Mouse (Mus musculus) olfactory bulb, adult 2 months (tissue): ENCODE results near the gene Cdc34. TPM values are rescaled to one million over a fixed set of nuclear protein-coding genes. Genes with fewer than 3 reads are reported as not detected.
A peak's percentile ranks its signal among the peaks of the same experiment; 100 is the strongest.

Source experiments
- H3K27ac ChIP-seq: fragments of 200-500 bp; 2 replicates; pipeline ENCODE4 v1.5.1; 2012; ENCODE audit warnings: low read depth, low read length; ENCODE audit not compliant: insufficient read depth
- H3K4me1 ChIP-seq: fragments of 200-500 bp; 2 replicates; pipeline ENCODE4 v1.6.1; 2012; ENCODE audit warnings: low read length; ENCODE audit not compliant: control insufficient read depth, insufficient read depth
- H3K4me3 ChIP-seq: fragments of 200-500 bp; 2 replicates; pipeline ENCODE4 v1.5.1; 2012; ENCODE audit warnings: mild to moderate bottlenecking, low read depth, low read length, moderate library complexity; ENCODE audit not compliant: insufficient read depth
- CTCF ChIP-seq: fragments of 200-500 bp; IDR thresholded peaks from 2 replicates; pipeline ENCODE4 v1.5.1; 2012; ENCODE audit warnings: low read depth, mild to moderate bottlenecking, low read length, moderate library complexity; ENCODE audit not compliant: insufficient read depth
- POLR2A ChIP-seq: fragments of 200-500 bp; IDR thresholded peaks from 2 replicates; pipeline ENCODE4 v1.6.1; 2012; ENCODE audit warnings: mild to moderate bottlenecking, low read depth, low read length, moderate library complexity; ENCODE audit not compliant: insufficient read depth
- WGBS: fragments of 180-500 bp; shearing (Covaris S2); methylation state at CpG from one replicate; pipeline ENCODE4 v1.1.7; 2018; 5-methylcytosine and 5-hydroxymethylcytosine counted together
- polyA plus RNA-seq: library from polyadenylated mRNA; stranded (reverse); fragments of >200 nt; gene quantifications from 2 replicates; pipeline ENCODE4 v1.2.4, GENCODE M21; 2012; ENCODE audit warnings: low replicate concordance; ENCODE audit not compliant: missing spikeins, insufficient read depth, insufficient read length

Gene Cdc34
- polyA plus RNA-seq = not detected in 2 replicates

DNA sequence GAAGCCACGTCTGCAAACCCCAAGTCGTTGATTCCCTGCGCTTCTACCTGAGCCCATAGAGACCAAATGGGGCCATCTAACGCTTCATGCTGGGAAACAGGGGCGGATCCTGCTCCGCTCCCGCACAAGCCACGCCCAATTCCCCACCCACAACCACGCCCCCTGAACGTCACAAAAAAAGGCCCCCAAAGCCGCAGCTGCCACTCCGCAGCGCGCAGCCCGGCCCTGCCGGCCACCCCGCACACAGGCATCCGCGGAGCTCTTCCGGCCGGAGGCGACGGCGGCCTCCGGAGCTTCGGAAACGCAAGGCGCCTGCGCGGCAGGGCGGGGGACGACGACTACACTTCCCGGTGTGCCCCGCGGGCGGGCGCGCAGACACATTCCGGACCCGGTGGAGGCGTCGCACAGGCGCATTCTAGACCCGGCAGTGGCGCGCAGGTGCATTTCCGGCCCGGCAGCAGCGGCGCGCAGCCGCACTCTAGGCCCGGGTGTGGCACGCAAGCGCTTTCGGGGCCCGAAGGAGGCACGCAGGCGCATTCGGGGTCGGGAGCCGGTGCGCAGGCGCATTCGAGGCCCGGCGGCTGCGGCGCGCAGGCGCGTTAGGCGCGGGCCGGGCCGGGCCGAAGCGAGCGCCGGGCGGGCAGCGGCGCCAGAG is at the start of gene Cdc34:
Cdc34 (plus strand) TSS at position 605 of the 655 bp plus-strand sequence.
- 1% methylated on average over 84 of the region's 84 CpGs for WGBS
- H3K4me3 ChIP-seq = peak within 1 kb of the TSS; percentile 62
- H3K4me1 ChIP-seq = peaks cover 18% of the 10 kb centered on the region
- TF ChIP-seq POLR2A (peak; percentile 89), CTCF (no peak)
- H3K27ac ChIP-seq = peak within 1 kb of the TSS; percentile 52

DNA sequence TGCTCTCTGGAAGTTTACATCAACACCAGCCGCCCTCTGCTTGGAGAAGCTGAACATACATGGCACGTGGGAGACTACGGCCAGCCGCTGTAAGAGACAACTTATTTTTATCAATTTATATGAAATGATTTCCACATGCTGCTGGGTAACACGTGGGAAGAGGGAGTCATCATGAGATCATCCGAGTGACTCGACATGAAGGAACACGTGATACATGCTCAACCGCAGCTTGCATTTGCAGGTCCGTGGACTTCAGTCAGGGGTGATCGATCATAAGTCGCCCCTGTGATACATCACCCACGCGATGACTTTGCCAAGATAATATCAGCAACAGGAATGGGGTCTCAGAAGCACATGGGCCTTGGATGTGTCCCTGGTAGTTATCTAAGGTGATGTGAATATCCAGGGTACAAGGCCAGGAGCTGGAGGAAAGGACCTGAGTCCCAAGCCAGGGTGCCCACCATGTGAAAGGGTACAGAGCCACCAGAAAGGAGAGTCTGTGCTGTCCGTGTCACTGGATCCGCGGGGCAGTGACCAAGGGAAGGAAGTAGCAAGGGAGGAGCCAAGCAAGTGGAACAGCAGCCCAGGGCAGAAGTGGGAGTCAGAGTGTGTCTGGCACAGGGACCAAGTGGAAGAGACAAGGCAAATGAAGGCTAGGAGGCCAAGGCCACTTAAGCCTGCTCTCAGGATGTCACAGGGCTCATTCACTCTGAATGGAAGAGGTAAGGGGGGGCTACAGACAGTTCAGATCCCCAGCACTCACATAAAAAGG is 48.8 kb upstream of the Cdc34 start:
- TF ChIP-seq CTCF (no peak), POLR2A (no peak)
- 80% methylated on average over 17 of the region's 17 CpGs for WGBS

DNA sequence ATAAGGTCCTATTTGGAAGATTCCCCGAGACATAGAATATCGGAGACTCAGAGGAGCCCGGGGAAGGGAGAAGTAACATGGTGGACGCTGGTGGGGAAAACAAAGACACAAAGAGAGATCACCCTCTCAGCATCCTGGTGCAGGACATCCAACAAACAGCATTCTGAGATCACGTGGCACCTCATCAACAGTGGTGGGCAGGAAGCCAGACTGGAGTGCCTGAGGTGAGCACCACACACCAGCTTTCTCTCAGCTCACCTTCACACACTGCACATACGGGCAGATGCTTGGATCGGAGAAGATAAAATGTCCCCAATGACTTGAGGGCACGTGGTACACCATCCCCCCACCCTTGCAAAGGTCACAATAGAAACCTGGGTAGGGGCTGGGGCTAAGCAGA is 45.7 kb upstream of the Cdc34 start:
- WGBS = 79% methylated on average over 8 of the region's 8 CpGs
- Histone ChIP-seq H3K4me1 (peaks cover 29% of the 10 kb centered on the region), H3K27ac (no peak overlapping the region), H3K4me3 (peak overlapping the region; percentile 87; the same call in 1 of the 2 replicates)
- TF ChIP-seq CTCF (no peak), POLR2A (no peak)

More for the DNA sequence above, 48.8 kb upstream of the Cdc34 start:
- H3K4me1 ChIP-seq = peaks cover 21% of the 10 kb centered on the region
- no peak overlapping the region for H3K4me3 ChIP-seq
- H3K27ac ChIP-seq = no peak overlapping the region

DNA sequence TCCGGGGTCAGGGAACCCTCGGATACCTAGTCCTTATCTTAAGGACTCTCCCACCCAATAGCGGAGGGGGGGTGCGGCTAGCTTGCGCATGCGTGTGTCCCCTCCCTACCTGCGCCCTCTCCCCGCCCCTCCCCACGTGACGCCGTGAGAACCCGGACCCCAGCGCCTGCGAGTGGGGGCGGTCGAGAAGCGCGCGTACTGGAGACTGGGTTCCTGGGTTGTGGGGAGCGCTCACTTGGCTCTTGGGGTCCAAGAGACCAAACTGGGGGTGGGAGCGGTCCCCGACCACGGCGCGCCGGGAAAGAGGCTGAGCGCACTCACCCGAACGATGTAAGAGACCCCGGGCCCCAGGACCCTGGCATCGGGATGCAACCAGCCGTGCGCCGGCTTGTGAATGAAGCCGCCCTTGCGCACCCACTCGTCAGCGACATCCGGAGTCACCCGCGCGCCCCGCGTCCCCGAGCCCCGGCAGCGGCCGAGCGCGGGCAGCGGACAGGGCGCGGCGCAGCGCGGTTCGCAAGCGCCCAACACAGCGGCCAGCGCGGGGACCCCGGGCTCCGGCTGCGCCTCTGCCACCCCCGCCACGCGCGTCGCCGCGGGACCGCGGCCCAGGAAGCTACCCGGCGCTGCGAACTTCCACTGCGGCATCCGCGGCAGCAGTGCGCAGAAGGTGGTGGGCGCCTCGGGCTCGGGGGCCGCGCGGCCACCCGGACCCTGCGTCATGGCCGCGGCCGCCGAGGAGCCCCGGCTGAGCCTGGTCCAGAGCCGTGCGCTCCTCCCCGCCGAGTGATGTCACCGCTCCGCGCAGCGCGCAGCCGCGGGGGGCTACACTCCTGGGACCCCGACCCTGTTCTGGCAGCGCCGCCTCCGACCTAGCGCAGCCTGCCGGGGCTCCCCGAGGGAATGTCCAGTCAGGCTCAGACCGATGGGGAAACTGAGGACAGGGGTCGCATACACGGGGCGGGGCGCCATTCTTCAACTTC is 44.6 kb upstream of the Cdc34 start, which contains the start of gene Shc2:
Shc2 (minus strand) TSS at position 791 of the 983 bp plus-strand sequence.
- Histone ChIP-seq H3K4me3 (peak within 1 kb of the TSS; percentile 87), H3K27ac (peak within 1 kb of the TSS; percentile 77), H3K4me1 (peaks cover 29% of the 10 kb centered on the region)
- 1% methylated on average over 116 of the region's 116 CpGs for WGBS
- no peak for TF ChIP-seq CTCF
- peak; percentile 78 for TF ChIP-seq POLR2A

DNA sequence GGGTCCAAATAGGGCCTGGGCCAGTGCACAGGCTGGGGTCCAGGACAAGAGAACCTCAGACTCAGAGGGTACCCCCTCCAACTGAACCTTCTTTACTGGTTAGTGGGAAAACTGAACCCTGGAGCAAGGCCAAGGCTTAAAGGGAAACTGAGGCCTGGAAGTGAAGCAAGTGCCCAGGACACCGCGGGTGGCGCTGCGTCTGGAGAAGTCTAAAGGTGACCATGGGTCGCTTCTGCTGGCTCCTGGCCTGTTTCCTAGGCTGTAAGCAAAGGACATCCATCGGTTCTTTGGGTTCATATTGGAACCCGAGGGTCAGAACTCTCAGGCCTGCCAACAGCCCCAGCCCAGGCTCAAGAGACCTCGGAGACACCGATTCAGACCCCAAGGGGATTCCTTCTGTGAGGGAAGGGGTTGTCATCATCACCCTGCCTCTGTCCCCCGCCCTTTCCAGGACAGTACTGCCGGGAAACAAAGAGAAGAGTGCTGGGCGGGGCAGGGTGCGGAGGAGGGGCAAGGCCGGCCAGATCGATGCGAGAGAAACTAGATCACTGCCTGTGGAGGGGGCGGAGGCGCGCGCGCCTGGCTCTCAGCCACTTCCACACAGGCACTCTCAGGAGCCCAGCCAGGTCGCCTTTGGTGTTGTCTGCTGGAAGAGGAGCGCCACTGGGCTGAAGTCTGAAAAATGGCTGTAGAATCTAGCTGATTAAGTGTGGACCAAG is 43.4 kb upstream of the Cdc34 start:
- TF ChIP-seq POLR2A = no peak
- TF ChIP-seq CTCF = no peak
- 0 out of 2 replicates have a peak overlapping the region, but pooled peaks have one; percentile 77 for H3K27ac ChIP-seq
- no peak overlapping the region for H3K4me3 ChIP-seq
- H3K4me1 ChIP-seq = peaks cover 24% of the 10 kb centered on the region
- 14% methylated on average over 23 of the region's 23 CpGs for WGBS

DNA sequence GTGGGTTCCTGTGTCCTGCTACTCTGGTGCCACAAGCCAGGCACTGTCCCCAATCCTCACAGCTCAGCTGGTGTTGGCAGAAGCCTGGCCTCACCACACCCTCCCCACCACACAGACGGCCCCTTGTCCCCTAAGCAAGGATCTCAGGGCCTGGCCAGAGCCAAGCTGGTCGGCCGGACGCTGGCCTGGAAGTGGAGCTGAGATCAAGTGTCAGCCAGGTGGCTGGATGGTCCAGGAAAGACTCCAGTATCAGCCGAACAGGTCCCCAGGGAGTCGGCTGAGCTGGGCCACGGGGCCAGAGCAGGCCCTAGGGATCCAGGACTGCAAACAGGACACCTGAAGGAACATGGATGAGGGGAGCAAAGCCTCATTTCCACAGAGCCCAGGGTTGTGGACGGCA is 36.3 kb upstream of the Cdc34 start, which contains the start of gene Odf3l2:
Odf3l2 (minus strand) TSS at position 28 of the 400 bp plus-strand sequence.
- Histone ChIP-seq H3K4me3 (no peak within 1 kb of the TSS), H3K27ac (no peak within 1 kb of the TSS), H3K4me1 (no peaks in the 10 kb centered on the region)
- WGBS = 75% methylated on average over 8 of the region's 8 CpGs
- TF ChIP-seq POLR2A (no peak), CTCF (no peak)

DNA sequence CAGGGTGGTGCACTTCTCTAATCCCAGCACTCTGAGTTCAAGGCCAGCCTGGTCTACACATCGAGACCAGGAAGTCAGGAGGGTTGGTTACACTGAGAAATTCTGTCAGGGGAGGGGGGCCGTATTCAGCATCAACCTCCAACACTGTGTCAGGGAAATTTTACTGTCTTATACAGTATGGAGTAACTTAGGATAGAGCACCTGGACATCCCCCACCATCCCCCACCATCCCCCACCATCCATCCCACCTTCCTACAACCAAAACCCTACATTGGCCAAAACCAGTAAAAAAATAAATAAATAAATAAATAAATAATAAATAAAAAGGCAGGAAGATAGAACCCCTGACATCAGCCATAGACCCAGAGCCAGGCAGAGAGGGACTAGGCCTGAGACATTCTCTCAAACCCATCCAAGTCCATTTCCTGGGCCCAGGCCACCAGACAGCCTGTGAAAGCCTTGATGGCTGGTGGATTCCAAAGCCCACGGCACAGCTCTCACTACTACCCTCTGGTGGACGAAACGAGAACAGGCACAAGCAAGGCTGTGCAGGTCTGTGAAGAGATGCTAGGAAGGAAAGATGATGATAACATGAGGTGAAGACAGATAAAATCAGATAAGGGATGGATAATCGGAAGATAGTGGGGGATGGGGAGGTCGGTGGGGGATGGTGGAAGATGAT is 32.8 kb upstream of the Cdc34 start:
- TF ChIP-seq POLR2A (no peak), CTCF (peak; percentile 84)
- 32% methylated on average over 7 of the region's 7 CpGs for WGBS
- H3K27ac ChIP-seq = no peak overlapping the region
- no peak overlapping the region for H3K4me3 ChIP-seq
- H3K4me1 ChIP-seq = no peaks in the 10 kb centered on the region
